Mouse (Mus musculus) MEL (cell line): ENCODE data around the gene Ctnnbl1.

Experiments
- CTCF ChIP-seq, 3 experiments: IDR thresholded peaks in 2 of 3; conservative IDR thresholded peaks in 1 of 3; 2 replicates each; pipeline ENCODE4 v1.5.1; 2011 to 2012; ENCODE audit warnings: low read length in 3 of 3, low read depth in 2 of 3, mild to moderate bottlenecking in 2 of 3, improper control_type of control experiment in 1 of 3, inconsistent platforms in 1 of 3, mixed read lengths in 1 of 3, moderate library complexity in 1 of 3; ENCODE audit not compliant: control insufficient read depth in 1 of 3, insufficient read depth in 1 of 3, poor library complexity in 1 of 3, severe bottlenecking in 1 of 3
- EP300 ChIP-seq, 2 experiments: IDR thresholded peaks; 2 replicates each; pipeline ENCODE4 v1.6.1; 2011; ENCODE audit warnings: improper control_type of control experiment in 2 of 2, low read length in 2 of 2, low read depth in 1 of 2, mild to moderate bottlenecking in 1 of 2
- MAFK ChIP-seq: IDR thresholded peaks from 2 replicates; pipeline ENCODE4 v1.6.1; 2011; ENCODE audit warnings: low read depth, mild to moderate bottlenecking, low read length, improper control_type of control experiment, borderline replicate concordance
- POLR2A ChIP-seq, 2 experiments: IDR thresholded peaks; 2 replicates each; pipeline ENCODE4 v1.6.1; 2011 to 2012; ENCODE audit warnings: low read length in 2 of 2, mild to moderate bottlenecking in 2 of 2, control low read depth in 1 of 2, improper control_type of control experiment in 1 of 2, low read depth in 1 of 2, moderate library complexity in 1 of 2; ENCODE audit not compliant: control insufficient read depth in 1 of 2, insufficient read depth in 1 of 2, poor library complexity in 1 of 2
- TCF12 ChIP-seq: IDR thresholded peaks from 2 replicates; pipeline ENCODE4 v1.6.1; 2014; ENCODE audit warnings: low read depth, mild to moderate bottlenecking, inconsistent platforms, low read length, improper control_type of control experiment, moderate library complexity
- USF1 ChIP-seq: IDR thresholded peaks from 2 replicates; pipeline ENCODE4 v1.6.1; 2014; ENCODE audit warnings: low read depth, mild to moderate bottlenecking, inconsistent platforms, low read length, improper control_type of control experiment, moderate library complexity

DNA sequence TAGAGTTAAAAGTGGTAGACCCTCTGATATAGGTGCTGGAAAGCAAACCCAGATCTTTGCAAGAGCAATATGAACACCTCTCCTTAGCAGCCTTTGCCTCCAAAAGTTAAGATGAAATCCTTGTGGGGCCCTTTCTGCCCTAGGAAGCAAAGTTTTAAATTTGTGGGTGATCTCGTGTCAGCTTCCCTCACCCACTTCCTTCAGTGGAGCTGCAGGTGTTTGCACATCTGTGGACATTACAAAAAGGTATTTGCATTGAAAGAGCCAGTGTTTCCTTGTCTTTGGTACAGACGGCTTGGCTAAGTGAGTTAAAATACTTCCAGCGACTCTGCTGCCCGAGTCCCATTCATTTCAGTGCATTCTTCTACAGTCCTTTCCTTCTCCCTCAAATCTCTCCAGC lies 69.9 kb downstream of the Ctnnbl1 start:
- TF ChIP-seq TCF12 (no peak), CTCF (IDR thresholded peaks at IDR 0.05 in 2 of 3, conservative IDR thresholded peaks at IDR 0.05 in 1 of 3; ENCODE audit: control insufficient read depth in 1 of 3, insufficient read depth in 1 of 3, low read depth in 2 of 3, low read length in 3 of 3, poor library complexity in 1 of 3, severe bottlenecking in 1 of 3) (no peak), MAFK (no peak), POLR2A (IDR thresholded peaks at IDR 0.05; ENCODE audit: control insufficient read depth in 1 of 2, insufficient read depth in 1 of 2, low read depth in 1 of 2, low read length in 2 of 2, poor library complexity in 1 of 2) (no peak), USF1 (no peak), EP300 (IDR thresholded peaks at IDR 0.05; ENCODE audit: low read depth in 1 of 2, low read length in 2 of 2) (no peak)
